Mouse (Mus musculus) adipocyte (in vitro differentiated cells): ENCODE data around the gene Scn1a.
A peak's percentile ranks its signal among the peaks of the same experiment; 100 is the strongest.

ENCODE experiments used
- DNase-seq: peaks from one replicate; pipeline ENCODE4 v3.0.0-alpha.2; 2016; ENCODE audit warnings: low spot score

Scn1a gene

GRCm38 (mm10) chr2:66440711-66441110, at the start of gene Scn1a:
Scn1a (minus strand) TSS chr2:66440840.
- no peak for DNase-seq

GRCm38 (mm10) chr2:66478395-66478794, 37.8 kb upstream of the Scn1a start:
- no peak for DNase-seq

GRCm38 (mm10) chr2:66473181-66473822, 32.7 kb upstream of the Scn1a start:
- peak; percentile 77 for DNase-seq

GRCm38 (mm10) chr2:66465484-66465883, 24.8 kb upstream of the Scn1a start:
- peak; percentile 21 for DNase-seq

- DNase-seq, result no peak
Measured at GRCm38 (mm10) chr2:66464874-66465458, 24.3 kb upstream of the Scn1a start.

- DNase-seq, result no peak
Measured at GRCm38 (mm10) chr2:66463916-66464315, 23.3 kb upstream of the Scn1a start.

GRCm38 (mm10) chr2:66462458-66462857, 21.8 kb upstream of the Scn1a start:
- DNase-seq, result peak; percentile 22

- no peak for DNase-seq
Measured at GRCm38 (mm10) chr2:66439764-66440471, 722 bp downstream of the Scn1a start.

- no peak for DNase-seq
Measured at GRCm38 (mm10) chr2:66436286-66436685, 4.4 kb downstream of the Scn1a start.

- DNase-seq, result peak; percentile 79
Measured at GRCm38 (mm10) chr2:66409740-66410290, 30.8 kb downstream of the Scn1a start.

GRCm38 (mm10) chr2:66408899-66409739, 31.5 kb downstream of the Scn1a start:
- DNase-seq, result no peak

GRCm38 (mm10) chr2:66408456-66408855, 32.2 kb downstream of the Scn1a start:
- no peak for DNase-seq

- DNase-seq, result no peak
Measured at GRCm38 (mm10) chr2:66392586-66392985, 48.1 kb downstream of the Scn1a start.

- DNase-seq, result no peak
Measured at GRCm38 (mm10) chr2:66367957-66368356, 72.7 kb downstream of the Scn1a start.

- DNase-seq, result no peak
Measured at GRCm38 (mm10) chr2:66350590-66350989, 90.0 kb downstream of the Scn1a start.

GRCm38 (mm10) chr2:66346622-66347021, 94.0 kb downstream of the Scn1a start:
- DNase-seq, result no peak

- DNase-seq, result no peak
Measured at GRCm38 (mm10) chr2:66346181-66346580, 94.5 kb downstream of the Scn1a start.

- no peak for DNase-seq
Measured at GRCm38 (mm10) chr2:66337406-66337805, 103.2 kb downstream of the Scn1a start.

GRCm38 (mm10) chr2:66336396-66336795, 104.2 kb downstream of the Scn1a start:
- DNase-seq, result no peak

- DNase-seq, result no peak
Measured at GRCm38 (mm10) chr2:66272551-66272950, 168.1 kb downstream of the Scn1a start.

- peak; percentile 98 for DNase-seq
Measured at GRCm38 (mm10) chr2:66256220-66257131, 184.2 kb downstream of the Scn1a start, which contains the start of gene Ttc21b. Ttc21b (minus strand) TSS chr2:66256617.
